Mouse (Mus musculus) spleen, adult 2 months (tissue): ENCODE measurements at regions not wholly inside any gene's neighbourhood (a gene's known extent, or its start where the extent isn't known, plus 50 kb on each side); places are given as distances from the start of the nearest gene placed in this dataset.

ENCODE experiments used
- CTCF ChIP-seq: fragments of 200-500 bp; IDR thresholded peaks from 2 replicates; pipeline ENCODE4 v1.5.1; 2011; ENCODE audit warnings: mild to moderate bottlenecking, inconsistent platforms; ENCODE audit not compliant: insufficient read depth, insufficient read length, insufficient replicate concordance; ENCODE audit errors: extremely low read depth
- POLR2A ChIP-seq: fragments of 200-500 bp; IDR thresholded peaks from 2 replicates; pipeline ENCODE4 v1.6.1; 2011; ENCODE audit warnings: low read depth, low read length, inconsistent platforms

DNA sequence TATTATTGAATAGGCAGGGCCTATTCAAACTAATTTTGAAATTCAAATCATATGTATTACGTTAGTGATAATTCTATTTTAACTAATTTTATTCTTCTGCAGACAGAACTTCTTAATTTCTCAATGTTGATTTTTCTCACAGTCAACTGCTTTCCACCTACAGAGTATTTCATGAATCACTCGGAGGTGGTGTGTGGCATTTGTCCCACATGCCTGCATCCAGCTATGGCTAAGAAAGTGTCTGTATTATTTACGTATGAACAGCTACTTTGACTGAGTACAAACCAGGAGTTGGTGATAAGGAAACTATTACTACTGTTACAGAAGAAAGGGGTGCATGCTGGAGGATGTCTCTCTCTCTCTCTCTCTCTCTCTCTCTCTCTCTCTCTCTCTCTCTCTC, 619.5 kb upstream of the Tle4 start:
- TF ChIP-seq CTCF = no peak
- no peak for TF ChIP-seq POLR2A
